Mouse (Mus musculus): ENCODE results near the gene Cd80.

The Cd80 gene

DNA sequence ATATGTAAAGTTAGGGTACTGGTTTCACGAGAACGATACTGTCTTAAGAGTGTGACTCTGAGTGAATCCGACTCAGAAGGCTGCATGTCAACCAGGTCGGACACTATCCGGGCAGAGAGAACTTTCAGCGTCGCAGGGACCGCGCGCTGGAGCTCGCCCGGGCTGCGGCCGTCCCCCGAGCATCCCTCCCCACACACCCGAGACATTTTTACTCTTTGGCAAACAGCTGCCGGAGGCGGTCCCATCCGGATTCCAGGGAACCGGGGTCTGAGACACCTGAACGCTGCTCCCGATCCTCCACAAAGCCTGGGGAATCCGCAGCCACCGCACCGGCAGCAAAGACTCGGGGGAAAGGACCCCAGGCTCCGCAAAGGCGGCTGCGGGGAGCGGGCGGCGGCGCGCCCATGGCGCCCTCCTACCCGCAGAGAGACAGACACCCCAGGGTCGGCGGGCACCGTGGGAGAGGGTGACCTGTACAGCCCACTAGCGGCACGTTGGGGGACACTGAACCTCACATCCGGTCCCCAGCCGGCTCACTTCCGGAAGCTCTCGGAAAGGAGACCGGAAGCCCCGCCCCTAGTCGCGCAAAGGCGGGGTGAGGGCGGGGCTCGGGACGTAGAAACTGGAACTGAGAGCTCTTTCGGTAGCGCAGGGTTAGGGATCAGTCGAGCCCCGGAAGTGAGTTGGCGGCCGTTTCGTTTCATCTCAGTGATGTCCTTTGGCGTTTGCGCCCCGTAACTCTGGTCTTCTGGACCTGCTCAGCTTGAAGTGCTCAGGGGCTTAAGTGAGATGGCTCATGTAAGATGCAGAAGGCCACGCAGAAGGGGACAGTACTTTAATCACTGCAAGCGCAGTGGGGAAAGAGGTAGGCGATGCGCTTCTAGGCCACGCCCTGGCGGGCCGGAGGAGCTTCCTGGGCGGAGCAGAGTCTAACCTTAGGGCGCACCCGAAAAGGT, 67.0 kb downstream of the Cd80 start, which contains the start of gene Timmdc1:
Timmdc1 (minus strand) TSS at position 535 of the 956 bp plus-strand sequence.
- peak; percentile 69 for DNase-seq (ENCODE audit: low spot score)

- DNase-seq (ENCODE audit: low spot score): no peak
Measured at GRCm38 (mm10) chr16:38526264-38526663, 70.9 kb downstream of the Cd80 start.

- DNase-seq (ENCODE audit: low spot score): peak; percentile 58
Measured at GRCm38 (mm10) chr16:38536544-38537146, 81.3 kb downstream of the Cd80 start.

- no peak for DNase-seq (ENCODE audit: low spot score)
Measured at GRCm38 (mm10) chr16:38538716-38539380, 83.5 kb downstream of the Cd80 start.

All from spleen, adult 12 weeks (tissue).